Mouse (Mus musculus) 3T3-L1 (cell line): Measurements from ENCODE around the gene A4galt.
A peak's percentile ranks its signal among the peaks of the same experiment; 100 is the strongest.
"Not testable (repeated sequence)": the region's sequence is repeated elsewhere in the genome, so short reads cannot be mapped to it uniquely, and the experiment has no call there.

Experiments
- DNase-seq: peaks from one replicate; pipeline ENCODE4 v3.0.0-alpha.2; 2015; ENCODE audit warnings: low read depth, low spot score

A4galt gene

DNA sequence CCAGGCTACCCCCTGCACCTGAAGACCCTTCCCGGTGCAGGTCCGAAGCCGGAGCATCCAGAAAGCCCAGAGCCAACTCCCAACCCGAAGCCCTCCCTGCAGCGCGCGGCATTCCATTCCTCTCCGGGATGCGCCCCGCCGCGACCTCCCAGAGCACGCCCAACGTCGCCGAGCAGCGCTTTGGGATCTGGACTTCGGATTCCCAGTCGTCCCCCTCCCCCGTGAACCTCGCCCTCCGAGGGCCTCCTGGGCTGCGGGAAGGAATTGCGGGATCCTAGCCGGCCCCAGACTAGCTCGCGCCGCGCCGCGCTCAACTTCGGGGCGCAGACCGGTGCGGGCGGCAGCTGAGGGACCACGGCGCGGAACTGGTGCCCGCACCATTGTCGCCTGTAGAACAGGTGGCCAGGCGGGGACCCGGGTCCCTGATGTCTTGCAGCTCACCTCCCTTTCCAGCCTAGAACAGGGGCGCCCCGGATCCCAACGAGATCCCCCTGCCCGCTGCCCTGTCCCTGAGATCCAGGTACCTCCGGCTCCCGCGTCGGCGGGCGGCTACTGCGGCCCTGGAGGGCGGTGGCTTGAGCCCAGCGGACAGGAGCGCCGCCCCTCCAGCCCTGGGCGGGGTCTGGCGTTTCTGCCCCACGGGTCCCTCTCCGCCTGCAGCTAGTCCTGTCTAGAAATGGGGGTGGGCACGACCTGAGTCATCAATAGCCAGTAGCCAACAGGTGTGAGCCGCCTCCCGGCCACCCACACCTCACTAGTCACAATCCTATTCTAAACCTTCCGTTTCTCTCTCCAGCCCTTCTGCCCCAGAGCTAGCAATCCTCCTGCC lies at the start of gene A4galt:
A4galt (minus strand) TSS at position 599 of the 829 bp plus-strand sequence.
- DNase-seq, result no peak

- no peak for DNase-seq
Observed at GRCm38 (mm10) chr15:83299916-83300582, 48.5 kb upstream of the A4galt start.

DNA sequence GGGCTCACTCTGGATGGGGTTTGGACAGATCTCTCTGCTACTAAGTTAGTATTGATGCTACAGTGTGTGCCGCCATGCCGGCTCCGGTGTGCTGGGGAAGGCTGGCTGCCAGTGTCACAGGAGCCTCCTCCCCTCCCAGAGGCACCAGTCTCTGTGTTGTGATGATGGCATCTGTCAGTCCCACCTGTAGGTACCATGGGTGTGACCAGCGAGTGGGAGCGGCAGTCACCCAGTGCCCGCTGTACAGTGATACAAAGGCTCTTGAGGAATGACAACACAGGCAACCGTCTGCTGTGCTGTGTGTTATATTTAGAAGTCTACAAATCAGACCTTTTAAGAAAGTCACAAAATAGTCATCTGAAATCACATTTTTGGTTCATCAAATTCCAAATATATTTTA lies 47.9 kb upstream of the A4galt start:
- no peak for DNase-seq

DNA sequence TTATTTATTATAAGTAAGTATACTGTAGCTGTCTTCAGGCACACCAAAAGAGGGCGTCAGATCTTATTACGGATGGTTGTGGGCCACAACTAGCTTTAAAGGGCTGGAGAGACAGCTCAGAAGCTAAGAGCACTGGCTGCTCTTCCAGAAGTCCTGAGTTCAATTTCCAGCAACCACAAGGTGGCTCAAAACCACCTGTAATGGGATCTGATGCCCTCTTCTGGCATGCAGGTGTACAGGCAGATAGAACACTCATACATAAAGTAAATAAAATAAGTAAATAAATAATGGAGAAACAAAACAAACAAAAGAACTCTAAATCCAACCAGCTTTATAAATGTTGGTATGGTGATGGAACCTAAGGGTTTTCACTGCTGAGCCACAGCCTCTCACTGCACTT lies 47.2 kb upstream of the A4galt start:
- peak; percentile 16 for DNase-seq

DNA sequence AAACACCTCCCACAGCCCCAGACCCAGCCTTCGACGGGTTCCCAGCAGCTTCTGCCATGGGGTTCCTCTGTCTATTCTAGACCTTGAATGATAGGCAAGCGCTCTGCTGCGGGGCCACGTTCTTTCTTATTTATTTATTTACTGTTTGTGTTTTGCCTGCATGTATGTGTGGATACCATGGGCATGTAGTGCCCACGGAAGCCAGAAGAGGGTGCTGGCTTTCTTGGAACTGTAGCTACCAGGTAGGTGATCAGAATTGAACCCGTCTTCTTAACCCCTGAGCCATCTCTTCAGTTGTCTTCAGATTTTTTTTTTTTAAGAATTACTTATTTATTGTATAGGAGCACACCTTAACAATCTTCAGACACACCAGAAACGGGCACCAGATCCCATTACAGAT lies 46.7 kb upstream of the A4galt start:
- no peak for DNase-seq

DNA sequence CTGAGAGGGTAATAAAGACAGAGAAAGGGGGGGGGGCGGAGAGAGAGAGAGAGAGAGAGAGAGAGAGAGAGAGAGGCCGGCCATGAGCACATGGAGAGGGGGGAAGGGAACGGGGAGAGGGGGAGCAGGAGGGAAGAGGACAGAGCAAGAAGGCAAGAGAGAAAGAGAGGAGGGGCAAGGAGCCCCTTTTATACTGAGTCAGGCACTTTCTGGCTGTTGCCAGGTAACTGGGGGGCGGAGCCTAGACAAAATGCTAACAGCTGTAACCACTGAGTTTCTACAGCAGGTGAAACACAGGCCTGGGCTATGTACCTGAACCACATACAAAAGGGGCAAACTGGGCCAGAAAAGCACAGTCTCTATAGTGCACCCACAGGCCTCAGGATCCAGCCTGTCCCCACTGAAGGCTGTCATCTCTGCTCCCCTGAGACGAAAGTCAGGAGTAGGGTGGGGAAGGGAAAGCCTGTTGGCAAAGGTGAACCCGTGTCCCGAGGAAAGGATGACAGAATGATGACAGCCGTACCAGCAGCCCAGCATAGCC lies 45.3 kb upstream of the A4galt start:
- peak; percentile 34 for DNase-seq

DNA sequence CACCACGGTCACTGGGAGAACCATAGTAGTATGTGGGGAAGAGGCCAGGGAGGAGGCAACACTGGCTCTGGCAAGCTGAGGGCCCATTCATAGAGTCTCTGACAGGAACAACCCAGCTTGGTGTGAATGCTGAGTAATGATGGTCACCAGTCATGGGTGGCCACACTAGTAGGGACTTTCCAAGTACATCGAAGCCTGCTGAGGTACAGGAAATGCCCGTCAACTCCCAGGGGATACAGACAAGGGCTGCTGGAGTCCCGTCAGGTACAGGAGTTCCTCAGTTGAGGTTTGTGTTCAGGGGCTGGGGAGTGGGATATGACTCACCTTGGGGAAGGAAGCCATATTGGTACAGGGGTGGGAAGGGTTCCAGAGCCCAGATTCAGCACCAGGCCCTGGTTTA lies 44.5 kb upstream of the A4galt start:
- DNase-seq, result peak; percentile 67

DNA sequence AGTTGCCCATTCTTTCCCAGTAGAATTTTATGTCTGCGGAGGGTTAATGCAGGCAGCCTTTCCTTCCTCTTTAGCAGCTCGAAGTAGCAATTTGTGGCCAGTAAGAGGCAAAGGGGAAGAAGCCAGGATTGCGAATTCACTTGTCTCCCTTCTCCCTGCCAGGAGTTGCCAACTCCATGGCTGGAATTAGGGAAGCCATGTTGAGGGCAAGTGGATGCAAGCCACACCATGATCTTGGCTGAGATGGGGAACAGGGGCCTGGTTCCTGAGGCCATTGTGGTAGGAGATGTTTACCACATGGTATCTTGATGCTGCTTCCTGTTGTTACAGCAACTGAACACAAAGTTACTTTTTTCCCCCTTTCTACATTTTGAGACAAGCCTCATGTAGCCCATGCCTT lies 43.4 kb upstream of the A4galt start:
- DNase-seq, result no peak

DNA sequence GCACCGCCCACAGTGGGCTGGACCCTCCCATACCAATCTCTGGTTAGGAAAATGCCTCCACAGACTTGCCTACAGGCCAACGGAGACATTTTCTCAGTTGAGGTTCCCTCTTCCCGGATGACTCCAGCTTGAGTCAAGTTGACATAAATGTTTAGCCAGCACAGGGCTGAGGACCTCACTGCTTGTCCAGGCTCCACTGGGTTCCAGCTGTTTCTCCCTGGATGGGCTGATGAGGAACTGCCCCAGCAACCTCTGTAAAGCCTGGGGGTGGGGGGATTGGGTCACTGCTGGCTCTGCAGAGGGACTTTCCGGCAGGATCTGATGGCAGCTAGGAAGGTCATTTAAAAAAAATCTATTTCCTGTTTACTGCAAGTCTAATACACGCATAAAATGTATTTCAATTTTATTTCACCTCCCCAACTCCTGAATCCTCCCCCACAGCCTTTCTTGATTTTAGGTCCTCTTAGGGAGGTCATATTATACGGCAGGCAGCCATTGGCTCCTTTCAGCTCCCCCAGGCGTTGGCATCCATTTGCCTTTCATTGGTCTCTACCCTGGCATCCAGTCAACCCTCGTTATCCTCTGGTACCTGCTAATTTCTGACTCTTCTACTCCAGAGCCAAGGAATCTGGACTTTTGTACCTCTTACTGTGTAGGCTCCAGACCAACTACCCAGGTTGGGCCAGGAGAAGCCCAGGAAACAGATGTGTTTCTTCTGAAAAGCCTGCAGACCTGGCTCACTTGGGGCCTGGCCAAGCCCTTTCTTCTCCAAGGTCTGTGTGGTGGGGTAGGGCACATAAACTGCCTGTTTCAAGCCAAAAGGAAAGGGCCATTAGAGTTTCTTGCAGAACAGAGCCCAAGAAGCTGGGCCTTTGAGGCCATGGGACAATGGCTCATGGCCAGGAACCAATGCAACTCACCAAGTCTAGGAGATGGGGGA lies 42.4 kb upstream of the A4galt start:
- DNase-seq, result peak; percentile 44

GRCm38 (mm10) chr15:83293144-83293543 lies 41.6 kb upstream of the A4galt start:
- peak; percentile 77 for DNase-seq

- DNase-seq, result peak; percentile 64
Observed at GRCm38 (mm10) chr15:83292261-83293056, 40.9 kb upstream of the A4galt start.

DNA sequence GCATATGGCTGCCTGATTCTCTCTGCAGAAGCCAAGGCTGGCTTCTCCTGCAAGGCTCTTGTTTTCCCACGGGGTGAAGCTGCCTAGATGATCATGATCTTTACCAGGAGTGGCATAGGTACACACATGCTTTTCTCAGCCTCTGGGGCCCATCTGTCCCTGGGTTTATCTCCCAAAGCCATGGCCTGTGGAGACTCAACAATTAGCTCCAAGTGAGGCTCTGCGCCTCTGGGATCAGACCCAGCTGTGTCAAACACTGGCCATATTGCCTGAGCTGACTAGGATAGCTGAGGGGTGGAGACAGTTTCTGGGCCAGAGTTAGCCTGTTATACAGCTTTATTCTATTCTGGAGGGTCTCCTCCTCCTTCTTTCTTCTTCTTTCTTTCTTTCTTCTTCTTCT lies 39.3 kb upstream of the A4galt start:
- no peak for DNase-seq

DNA sequence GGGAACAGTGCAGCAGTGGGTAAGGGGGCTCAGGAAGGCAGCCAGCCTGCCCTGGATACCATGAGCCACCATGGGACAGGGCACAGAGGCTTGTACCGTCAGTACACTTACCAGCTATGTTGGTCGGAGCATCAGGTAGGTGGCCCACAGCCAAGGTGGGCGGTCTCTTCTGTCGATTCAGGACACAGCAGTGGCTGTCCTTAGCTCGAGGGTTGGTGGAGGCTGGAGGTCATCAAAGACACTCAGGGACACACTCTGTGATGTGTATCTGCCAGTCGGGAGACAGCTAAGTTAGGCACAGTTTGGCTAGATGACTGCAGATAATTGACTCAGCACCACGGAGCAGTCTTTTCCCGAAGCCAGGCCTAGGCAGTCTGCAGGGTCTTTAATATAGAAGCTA lies 33.3 kb upstream of the A4galt start:
- DNase-seq, result no peak

DNA sequence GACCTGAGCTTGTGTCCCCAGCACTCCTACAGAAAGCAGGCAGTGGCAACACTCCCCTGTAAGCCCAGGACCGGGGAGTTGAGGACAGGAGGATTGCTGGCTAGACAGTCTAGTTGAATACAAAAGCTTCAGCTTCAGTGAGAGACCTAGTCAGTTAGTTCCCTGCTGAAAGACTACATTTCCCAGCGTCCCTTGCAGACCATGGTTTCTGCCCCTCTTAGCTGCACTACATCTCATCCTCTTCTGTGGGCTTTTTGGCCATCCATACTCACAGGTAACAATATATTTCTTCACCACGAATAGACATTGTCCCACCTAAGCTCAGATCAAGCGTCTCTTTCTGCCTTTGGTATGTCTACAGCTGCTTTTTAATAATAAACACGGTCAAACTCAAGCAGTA lies 30.8 kb upstream of the A4galt start:
- no peak for DNase-seq

- no peak for DNase-seq
Observed at GRCm38 (mm10) chr15:83281303-83281702, 29.7 kb upstream of the A4galt start.

- DNase-seq, result no peak
Observed at GRCm38 (mm10) chr15:83278579-83278978, 27.0 kb upstream of the A4galt start.

DNA sequence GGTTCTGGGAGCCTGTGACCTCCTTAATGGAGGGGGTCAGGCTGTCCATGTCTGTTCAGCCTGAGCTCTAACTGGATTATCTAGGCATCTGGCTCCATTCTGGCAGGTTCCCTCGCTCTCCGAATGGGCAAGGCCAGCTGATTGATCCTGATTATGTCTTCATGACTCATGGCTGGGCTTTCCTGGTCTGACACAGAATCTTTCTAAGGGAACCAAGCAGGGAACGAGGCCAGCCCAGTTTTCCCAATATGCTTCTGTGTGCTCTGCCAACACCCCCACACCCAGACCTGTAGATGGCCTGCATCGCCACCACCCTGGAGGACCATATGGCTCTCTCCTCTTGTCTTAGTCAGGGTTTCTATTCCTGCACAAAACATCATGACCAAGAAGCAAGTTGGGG lies 25.9 kb upstream of the A4galt start:
- no peak for DNase-seq

GRCm38 (mm10) chr15:83274237-83274636 lies 22.7 kb upstream of the A4galt start:
- not testable (repeated sequence) for DNase-seq

DNA sequence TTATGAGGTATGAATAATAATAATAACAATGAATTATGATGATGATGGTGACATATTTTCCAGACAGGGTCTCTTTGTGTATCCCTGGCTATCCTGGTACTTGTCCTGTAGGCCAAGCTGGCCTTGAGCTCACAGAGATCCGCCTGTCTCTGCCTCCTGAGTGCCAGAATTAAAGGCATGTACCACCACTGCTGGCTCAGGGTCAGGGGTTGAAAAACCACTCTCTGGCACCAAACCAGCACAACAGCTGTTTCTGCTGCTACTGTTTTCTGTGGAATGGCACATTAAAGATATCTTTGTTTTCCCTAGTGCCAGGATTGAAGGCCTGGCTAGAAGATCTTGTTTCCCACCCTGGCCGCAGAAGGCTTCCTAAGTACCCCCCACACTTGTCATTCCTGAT lies 21.4 kb upstream of the A4galt start:
- DNase-seq, result no peak

DNA sequence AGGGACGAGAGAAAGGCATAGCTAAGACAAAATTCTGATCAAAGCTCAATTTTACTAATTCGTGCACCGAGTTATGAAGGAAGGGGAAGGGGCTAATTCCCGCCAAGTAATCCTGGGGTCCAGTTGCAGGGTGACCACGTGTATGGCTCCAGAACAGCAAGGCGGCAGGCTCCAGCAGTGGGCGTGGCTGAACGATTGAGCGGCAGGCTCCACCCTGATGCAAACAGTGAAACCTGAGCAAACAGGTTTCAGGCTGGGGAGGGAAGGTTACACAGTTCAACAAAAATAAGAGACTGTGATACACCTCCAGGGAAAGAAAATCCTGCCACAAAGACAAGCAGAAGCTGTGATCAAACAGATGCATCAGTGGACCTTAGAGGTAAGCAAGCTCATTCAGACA lies 19.6 kb upstream of the A4galt start:
- DNase-seq, result not testable (repeated sequence)

GRCm38 (mm10) chr15:83269985-83270384 lies 18.4 kb upstream of the A4galt start:
- not testable (repeated sequence) for DNase-seq
